Mouse (Mus musculus): ENCODE results near the gene Mpig6b. TPM values are rescaled to one million over a fixed set of nuclear protein-coding genes. Genes with fewer than 3 reads are reported as not detected.

Gene Mpig6b
- polyA plus RNA-seq, 1 experiment, result 0.39 TPM

GRCm38 (mm10) chr17:35026206-35026605 is 39.8 kb downstream of the Mpig6b start:
- Histone ChIP-seq H3K27me3 (ENCODE audit: control insufficient read depth, insufficient read depth, low read length) (no peaks in the 10 kb centered on the region), H3K4me1 (ENCODE audit: control insufficient read depth, insufficient read depth, insufficient read length, low read length) (peaks cover 25% of the 10 kb centered on the region), H3K27ac (ENCODE audit: insufficient read depth, low read depth, low read length) (no peak overlapping the region), H3K36me3 (ENCODE audit: control insufficient read depth, insufficient read depth, low read length) (no peaks in the 10 kb centered on the region), H3K4me3 (ENCODE audit: low read depth, low read length) (no peak overlapping the region)
- 87% methylated on average over 5 of the region's 5 CpGs for WGBS
- TF ChIP-seq CTCF (IDR thresholded peaks at IDR 0.05; ENCODE audit: extremely low read depth, insufficient read length, insufficient replicate concordance, low read depth, low read length) (no peak), POLR2A (IDR thresholded peaks at IDR 0.05; ENCODE audit: low read depth, low read length) (no peak)

- Histone ChIP-seq H3K4me3 (ENCODE audit: low read depth, low read length) (no peak overlapping the region), H3K36me3 (ENCODE audit: control insufficient read depth, insufficient read depth, low read length) (no peaks in the 10 kb centered on the region), H3K27ac (ENCODE audit: insufficient read depth, low read depth, low read length) (no peak overlapping the region), H3K4me1 (ENCODE audit: control insufficient read depth, insufficient read depth, insufficient read length, low read length) (peaks cover 25% of the 10 kb centered on the region), H3K27me3 (ENCODE audit: control insufficient read depth, insufficient read depth, low read length) (no peaks in the 10 kb centered on the region)
- no peak for TF ChIP-seq CTCF (IDR thresholded peaks at IDR 0.05; ENCODE audit: extremely low read depth, insufficient read length, insufficient replicate concordance, low read depth, low read length)
- TF ChIP-seq POLR2A (IDR thresholded peaks at IDR 0.05; ENCODE audit: low read depth, low read length), result no peak
- 73% methylated on average over 10 of the region's 10 CpGs for whole genome bisulfite sequencing
Observed at GRCm38 (mm10) chr17:35024691-35025488, 41.1 kb downstream of the Mpig6b start.

GRCm38 (mm10) chr17:35024261-35024660 is 41.7 kb downstream of the Mpig6b start:
- H3K36me3 ChIP-seq (ENCODE audit: control insufficient read depth, insufficient read depth, low read length), result no peaks in the 10 kb centered on the region
- H3K27me3 ChIP-seq (ENCODE audit: control insufficient read depth, insufficient read depth, low read length), result no peaks in the 10 kb centered on the region
- H3K4me1 ChIP-seq (ENCODE audit: control insufficient read depth, insufficient read depth, insufficient read length, low read length), result peaks cover 25% of the 10 kb centered on the region
- no peak for TF ChIP-seq POLR2A (IDR thresholded peaks at IDR 0.05; ENCODE audit: low read depth, low read length)
- no peak for TF ChIP-seq CTCF (IDR thresholded peaks at IDR 0.05; ENCODE audit: extremely low read depth, insufficient read length, insufficient replicate concordance, low read depth, low read length)
- 74% methylated on average over 13 of the region's 13 CpGs for WGBS
- no peak overlapping the region for H3K4me3 ChIP-seq (ENCODE audit: low read depth, low read length)
- no peak overlapping the region for H3K27ac ChIP-seq (ENCODE audit: insufficient read depth, low read depth, low read length)

GRCm38 (mm10) chr17:35023756-35024155 is 42.2 kb downstream of the Mpig6b start:
- WGBS, result 30% methylated on average over 4 of the region's 4 CpGs
- Histone ChIP-seq H3K4me3 (ENCODE audit: low read depth, low read length) (no peak overlapping the region), H3K4me1 (ENCODE audit: control insufficient read depth, insufficient read depth, insufficient read length, low read length) (peaks cover 25% of the 10 kb centered on the region), H3K27me3 (ENCODE audit: control insufficient read depth, insufficient read depth, low read length) (no peaks in the 10 kb centered on the region), H3K36me3 (ENCODE audit: control insufficient read depth, insufficient read depth, low read length) (no peaks in the 10 kb centered on the region), H3K27ac (ENCODE audit: insufficient read depth, low read depth, low read length) (peak overlapping the region; percentile 84)
- no peak for TF ChIP-seq CTCF (IDR thresholded peaks at IDR 0.05; ENCODE audit: extremely low read depth, insufficient read length, insufficient replicate concordance, low read depth, low read length)
- peak; percentile 29; the same call in 1 of the 2 replicates for TF ChIP-seq POLR2A (IDR thresholded peaks at IDR 0.05; ENCODE audit: low read depth, low read length)

- TF ChIP-seq CTCF (IDR thresholded peaks at IDR 0.05; ENCODE audit: extremely low read depth, insufficient read length, insufficient replicate concordance, low read depth, low read length) (no peak), POLR2A (IDR thresholded peaks at IDR 0.05; ENCODE audit: low read depth, low read length) (no peak)
- Histone ChIP-seq H3K4me3 (ENCODE audit: low read depth, low read length) (no peak overlapping the region), H3K27ac (ENCODE audit: insufficient read depth, low read depth, low read length) (peak overlapping the region; percentile 84), H3K27me3 (ENCODE audit: control insufficient read depth, insufficient read depth, low read length) (no peaks in the 10 kb centered on the region), H3K4me1 (ENCODE audit: control insufficient read depth, insufficient read depth, insufficient read length, low read length) (peaks cover 29% of the 10 kb centered on the region), H3K36me3 (ENCODE audit: control insufficient read depth, insufficient read depth, low read length) (no peaks in the 10 kb centered on the region)
- WGBS, result 80% methylated on average over 5 of the region's 5 CpGs
Observed at GRCm38 (mm10) chr17:35023221-35023620, 42.8 kb downstream of the Mpig6b start.

- Histone ChIP-seq H3K27me3 (ENCODE audit: control insufficient read depth, insufficient read depth, low read length) (no peaks in the 10 kb centered on the region), H3K27ac (ENCODE audit: insufficient read depth, low read depth, low read length) (peak overlapping the region; percentile 55; the same call in 1 of the 2 replicates), H3K4me3 (ENCODE audit: low read depth, low read length) (no peak overlapping the region), H3K36me3 (ENCODE audit: control insufficient read depth, insufficient read depth, low read length) (no peaks in the 10 kb centered on the region), H3K4me1 (ENCODE audit: control insufficient read depth, insufficient read depth, insufficient read length, low read length) (peaks cover 31% of the 10 kb centered on the region)
- TF ChIP-seq CTCF (IDR thresholded peaks at IDR 0.05; ENCODE audit: extremely low read depth, insufficient read length, insufficient replicate concordance, low read depth, low read length) (no peak), POLR2A (IDR thresholded peaks at IDR 0.05; ENCODE audit: low read depth, low read length) (no peak)
- WGBS, result 94% methylated on average over 8 of the region's 8 CpGs
Observed at GRCm38 (mm10) chr17:35022541-35023060, 43.4 kb downstream of the Mpig6b start.

GRCm38 (mm10) chr17:35021842-35022477 is 44.0 kb downstream of the Mpig6b start:
- WGBS, result 35% methylated on average over 6 of the region's 6 CpGs
- TF ChIP-seq POLR2A (IDR thresholded peaks at IDR 0.05; ENCODE audit: low read depth, low read length), result no peak
- TF ChIP-seq CTCF (IDR thresholded peaks at IDR 0.05; ENCODE audit: extremely low read depth, insufficient read length, insufficient replicate concordance, low read depth, low read length), result no peak
- no peak overlapping the region for H3K4me3 ChIP-seq (ENCODE audit: low read depth, low read length)
- H3K4me1 ChIP-seq (ENCODE audit: control insufficient read depth, insufficient read depth, insufficient read length, low read length), result peaks cover 36% of the 10 kb centered on the region
- peak overlapping the region; percentile 55 for H3K27ac ChIP-seq (ENCODE audit: insufficient read depth, low read depth, low read length)
- no peaks in the 10 kb centered on the region for H3K27me3 ChIP-seq (ENCODE audit: control insufficient read depth, insufficient read depth, low read length)
- no peaks in the 10 kb centered on the region for H3K36me3 ChIP-seq (ENCODE audit: control insufficient read depth, insufficient read depth, low read length)

All from small intestine, adult 2 months (tissue).